Mouse (Mus musculus) myocyte (in vitro differentiated cells): ENCODE measurements around the gene Pcdh9. TPM values are rescaled to one million over a fixed set of nuclear protein-coding genes. Genes with fewer than 3 reads are reported as not detected.
A peak's percentile ranks its signal among the peaks of the same experiment; 100 is the strongest.

Experiments
- H3K27me3 ChIP-seq: one replicate; pipeline ENCODE4 v1.6.1; 2011; ENCODE audit not compliant: control insufficient read depth, insufficient read depth, insufficient read length
- H3K36me3 ChIP-seq: one replicate; pipeline ENCODE4 v1.6.1; 2011; ENCODE audit not compliant: control insufficient read depth, insufficient read depth
- H3K4me2 ChIP-seq: one replicate; pipeline ENCODE4 v1.6.1; 2011; ENCODE audit warnings: low read depth, control low read depth
- H3K4me3 ChIP-seq: one replicate; pipeline ENCODE4 v1.5.1; 2011; ENCODE audit warnings: mild to moderate bottlenecking, control low read depth, moderate library complexity
- H3K79me2 ChIP-seq: one replicate; pipeline ENCODE4 v1.6.1; 2011; ENCODE audit not compliant: control insufficient read depth, insufficient read depth
- H3ac ChIP-seq: one replicate; pipeline ENCODE4 v1.6.1; 2011; ENCODE audit not compliant: control insufficient read depth, insufficient read length
- CEBPB ChIP-seq: IDR thresholded peaks from 2 replicates; pipeline ENCODE4 v1.6.1; 2011; ENCODE audit warnings: mild to moderate bottlenecking, moderate library complexity; ENCODE audit not compliant: poor library complexity, insufficient read depth, severe bottlenecking
- E2F4 ChIP-seq: IDR thresholded peaks from one replicate; pipeline ENCODE4 v1.6.1; 2011; ENCODE audit warnings: mild to moderate bottlenecking, control low read depth, moderate library complexity; ENCODE audit not compliant: insufficient read depth
- MAX ChIP-seq: IDR thresholded peaks from one replicate; pipeline ENCODE4 v1.6.1; 2011; ENCODE audit warnings: low read depth, mild to moderate bottlenecking, control low read depth
- MYOD1 ChIP-seq, 3 experiments: IDR thresholded peaks; one replicate each; pipeline ENCODE4 v1.6.1; 2011; ENCODE audit warnings: control low read depth in 2 of 3, low read depth in 2 of 3, mild to moderate bottlenecking in 2 of 3, moderate library complexity in 1 of 3; ENCODE audit not compliant: insufficient read length in 2 of 3, control insufficient read depth in 1 of 3
- MYOG ChIP-seq, 3 experiments: IDR thresholded peaks; one replicate each; pipeline ENCODE4 v1.6.1; 2011; ENCODE audit warnings: control low read depth in 2 of 3, low read depth in 2 of 3, mild to moderate bottlenecking in 2 of 3; ENCODE audit not compliant: insufficient read length in 2 of 3, control insufficient read depth in 1 of 3, insufficient read depth in 1 of 3
- POLR2A ChIP-seq: IDR thresholded peaks from one replicate; pipeline ENCODE4 v1.6.1; 2011; ENCODE audit warnings: low read depth, mild to moderate bottlenecking, control low read depth, moderate library complexity; ENCODE audit not compliant: insufficient read length
- POLR2AphosphoS2 ChIP-seq: IDR thresholded peaks from one replicate; pipeline ENCODE4 v1.6.1; 2011; ENCODE audit warnings: low read depth, control low read depth; ENCODE audit not compliant: insufficient read length
- REST ChIP-seq: IDR thresholded peaks from one replicate; pipeline ENCODE4 v1.6.1; 2011; ENCODE audit warnings: mild to moderate bottlenecking, control low read depth, moderate library complexity; ENCODE audit not compliant: insufficient read depth, insufficient read length
- SRF ChIP-seq: IDR thresholded peaks from one replicate; pipeline ENCODE4 v1.6.1; 2011; ENCODE audit warnings: low read depth; ENCODE audit not compliant: control insufficient read depth, insufficient read length
- TCF12 ChIP-seq: IDR thresholded peaks from one replicate; pipeline ENCODE4 v1.6.1; 2011; ENCODE audit warnings: mild to moderate bottlenecking, control low read depth; ENCODE audit not compliant: poor library complexity, insufficient read depth, severe bottlenecking
- TCF3 ChIP-seq: IDR thresholded peaks from one replicate; pipeline ENCODE4 v1.6.1; 2011; ENCODE audit warnings: low read depth, control low read depth; ENCODE audit not compliant: insufficient read length
- USF1 ChIP-seq: IDR thresholded peaks from one replicate; pipeline ENCODE4 v1.6.1; 2011; ENCODE audit warnings: low read depth, mild to moderate bottlenecking, control low read depth, moderate library complexity
- polyA plus RNA-seq: library from polyadenylated mRNA; unstranded; fragments of >200 nt; fragmentation: generic; extraction: Trizol; gene quantifications from one replicate; pipeline ENCODE4 v1.2.1, GENCODE M21; 2012; ENCODE audit warnings: missing spikeins

Pcdh9 gene
- polyA plus RNA-seq, 1 experiment = 0.02 TPM

- Histone ChIP-seq H3K36me3 (no peaks in the 10 kb centered on the region), H3ac (no peak overlapping the region), H3K27me3 (no peaks in the 10 kb centered on the region), H3K4me3 (no peak overlapping the region), H3K4me2 (no peak overlapping the region), H3K79me2 (no peaks in the 10 kb centered on the region)
- TF ChIP-seq MYOG (IDR thresholded peaks at IDR 0.05; ENCODE audit: control insufficient read depth in 1 of 3, insufficient read depth in 1 of 3, insufficient read length in 2 of 3, low read depth in 2 of 3) = no peak
Measured at GRCm38 (mm10) chr14:93381163-93381562, 509.3 kb downstream of the Pcdh9 start.

GRCm38 (mm10) chr14:93380757-93381156 lies 509.7 kb downstream of the Pcdh9 start:
- Histone ChIP-seq H3K4me3 (no peak overlapping the region), H3K79me2 (no peaks in the 10 kb centered on the region), H3K27me3 (no peaks in the 10 kb centered on the region), H3ac (no peak overlapping the region), H3K36me3 (no peaks in the 10 kb centered on the region), H3K4me2 (no peak overlapping the region)
- TF ChIP-seq TCF3 (no peak), REST (no peak), USF1 (no peak), POLR2A (no peak), E2F4 (no peak), SRF (no peak), CEBPB (no peak), MAX (no peak), TCF12 (no peak), MYOG (IDR thresholded peaks at IDR 0.05; ENCODE audit: control insufficient read depth in 1 of 3, insufficient read depth in 1 of 3, insufficient read length in 2 of 3, low read depth in 2 of 3) (no peak), MYOD1 (IDR thresholded peaks at IDR 0.05; ENCODE audit: control insufficient read depth in 1 of 3, insufficient read length in 2 of 3, low read depth in 2 of 3) (no peak), POLR2AphosphoS2 (no peak)

GRCm38 (mm10) chr14:93376159-93376558 lies 514.3 kb downstream of the Pcdh9 start:
- Histone ChIP-seq H3K4me3 (no peak overlapping the region), H3ac (no peak overlapping the region), H3K36me3 (no peaks in the 10 kb centered on the region), H3K27me3 (no peaks in the 10 kb centered on the region), H3K4me2 (no peak overlapping the region), H3K79me2 (no peaks in the 10 kb centered on the region)
- TF ChIP-seq CEBPB (no peak), USF1 (no peak), SRF (no peak), POLR2A (no peak), MYOD1 (IDR thresholded peaks at IDR 0.05; ENCODE audit: control insufficient read depth in 1 of 3, insufficient read length in 2 of 3, low read depth in 2 of 3) (peak in 1 of 3 experiments; percentile 60), POLR2AphosphoS2 (no peak), TCF12 (no peak), E2F4 (no peak), MYOG (IDR thresholded peaks at IDR 0.05; ENCODE audit: control insufficient read depth in 1 of 3, insufficient read depth in 1 of 3, insufficient read length in 2 of 3, low read depth in 2 of 3) (peak in 1 of 3 experiments; percentile 13), MAX (no peak), TCF3 (no peak), REST (no peak)

- TF ChIP-seq MYOG (IDR thresholded peaks at IDR 0.05; ENCODE audit: control insufficient read depth in 1 of 3, insufficient read depth in 1 of 3, insufficient read length in 2 of 3, low read depth in 2 of 3) = no peak
- no peak for TF ChIP-seq TCF3
- no peak for TF ChIP-seq USF1
- TF ChIP-seq CEBPB = no peak
- TF ChIP-seq E2F4 = no peak
- no peak for TF ChIP-seq REST
- no peak for TF ChIP-seq MAX
- no peak for TF ChIP-seq POLR2A
- no peak for TF ChIP-seq POLR2AphosphoS2
- no peak for TF ChIP-seq TCF12
- TF ChIP-seq MYOD1 (IDR thresholded peaks at IDR 0.05; ENCODE audit: control insufficient read depth in 1 of 3, insufficient read length in 2 of 3, low read depth in 2 of 3) = no peak
- TF ChIP-seq SRF = no peak
- Histone ChIP-seq H3K4me2 (no peak overlapping the region), H3K79me2 (no peaks in the 10 kb centered on the region), H3K27me3 (no peaks in the 10 kb centered on the region), H3K36me3 (no peaks in the 10 kb centered on the region), H3ac (no peak overlapping the region), H3K4me3 (no peak overlapping the region)
Measured at GRCm38 (mm10) chr14:93374181-93374580, 516.3 kb downstream of the Pcdh9 start.

- H3K79me2 ChIP-seq = no peaks in the 10 kb centered on the region
- H3K36me3 ChIP-seq = no peaks in the 10 kb centered on the region
- no peak overlapping the region for H3K4me3 ChIP-seq
- H3K4me2 ChIP-seq = no peak overlapping the region
- no peaks in the 10 kb centered on the region for H3K27me3 ChIP-seq
- TF ChIP-seq MYOD1 (IDR thresholded peaks at IDR 0.05; ENCODE audit: control insufficient read depth in 1 of 3, insufficient read length in 2 of 3, low read depth in 2 of 3) (no peak), SRF (no peak), POLR2AphosphoS2 (no peak), E2F4 (no peak), USF1 (no peak)
- no peak overlapping the region for H3ac ChIP-seq
Measured at GRCm38 (mm10) chr14:93354150-93354549, 536.3 kb downstream of the Pcdh9 start.
